Mouse (Mus musculus) v-Abl transformed pro-B cells (cell line): ENCODE data around the gene Stoml2.

Source experiments
- in situ Hi-C, 2 experiments: fragments of 400-800 bp; cut with MboI; formaldehyde crosslinking; loops; one replicate each; pipeline ENCODE4 v1.15.1; 2025; ENCODE audit not compliant: unreplicated experiment in 2 of 2

Stoml2 gene

GRCm38 (mm10) chr4:43031237-43031995, at the start of gene Stoml2:
TSS of gene Stoml2 (minus strand) at chr4:43031710.
- in situ Hi-C loops = no loop called here

GRCm38 (mm10) chr4:43078071-43078718, 46.7 kb upstream of the Stoml2 start:
- in situ Hi-C loops = loop anchor here in 1 of 2 experiments (10.0 kb wide), 1 partner anchor 777 kb away; the partner anchor contains the start of gene Olfr155

- in situ Hi-C loops = loop anchor here (10.0 to 25.0 kb wide), 2 partner anchors 637 to 780 kb away; partner anchors contain the start of genes Olfr155 (in 1 of the 2), Olfr70 (in 1 of the 2) and Olfr71 (in 1 of the 2)
Measured at GRCm38 (mm10) chr4:43074923-43075322, 43.4 kb upstream of the Stoml2 start.

GRCm38 (mm10) chr4:43065471-43065870, 34.0 kb upstream of the Stoml2 start:
- in situ Hi-C loops = loop anchor here in 1 of 2 experiments (25.0 kb wide), 1 partner anchor 647 kb away; the partner anchor contains the start of genes Olfr70 and Olfr71

- in situ Hi-C loops = loop anchor here in 1 of 2 experiments (25.0 kb wide), 1 partner anchor 652 kb away; the partner anchor contains the start of genes Olfr70 and Olfr71
Measured at GRCm38 (mm10) chr4:43060286-43060685, 28.8 kb upstream of the Stoml2 start.

- in situ Hi-C loops = loop anchor here in 1 of 2 experiments (25.0 kb wide), 1 partner anchor 653 kb away; the partner anchor contains the start of genes Olfr70 and Olfr71
Measured at GRCm38 (mm10) chr4:43059697-43060096, 28.2 kb upstream of the Stoml2 start.

GRCm38 (mm10) chr4:43058753-43059654, 27.5 kb upstream of the Stoml2 start, which contains the start of gene Unc13b:
TSS of gene Unc13b (plus strand) at chr4:43058953.
- in situ Hi-C loops = loop anchor here in 1 of 2 experiments (25.0 kb wide), 1 partner anchor 653 kb away; the partner anchor contains the start of genes Olfr70 and Olfr71

- in situ Hi-C loops = loop anchor here in 1 of 2 experiments (25.0 kb wide), 1 partner anchor 654 kb away; the partner anchor contains the start of genes Olfr70 and Olfr71
Measured at GRCm38 (mm10) chr4:43058392-43058752, 26.9 kb upstream of the Stoml2 start.

GRCm38 (mm10) chr4:43057654-43058053, 26.1 kb upstream of the Stoml2 start:
- in situ Hi-C loops = loop anchor here in 1 of 2 experiments (25.0 kb wide), 1 partner anchor 655 kb away; the partner anchor contains the start of genes Olfr70 and Olfr71

GRCm38 (mm10) chr4:43052627-43053026, 21.1 kb upstream of the Stoml2 start:
- in situ Hi-C loops = loop anchor here in 1 of 2 experiments (25.0 kb wide), 1 partner anchor 660 kb away; the partner anchor contains the start of genes Olfr70 and Olfr71

- in situ Hi-C loops = loop anchor here (5.0 to 10.0 kb wide), 3 partner anchors 370 to 658 kb away; partner anchors contain the start of genes Creb3 (in 1 of the 2), Olfr70 (in 1 of the 2) and Tln1 (in 1 of the 2)
Measured at GRCm38 (mm10) chr4:43047231-43047630, 15.7 kb upstream of the Stoml2 start.

GRCm38 (mm10) chr4:43046607-43047006, 15.1 kb upstream of the Stoml2 start:
- in situ Hi-C loops = loop anchor here (5.0 to 10.0 kb wide), 3 partner anchors 371 to 658 kb away; partner anchors contain the start of genes Creb3 (in 1 of the 2), Olfr70 (in 1 of the 2) and Tln1 (in 1 of the 2)

- in situ Hi-C loops = loop anchor here (5.0 to 10.0 kb wide), 3 partner anchors 372 to 659 kb away; partner anchors contain the start of genes Creb3 (in 1 of the 2), Olfr70 (in 1 of the 2) and Tln1 (in 1 of the 2)
Measured at GRCm38 (mm10) chr4:43045659-43046302, 14.3 kb upstream of the Stoml2 start, which contains the start of gene Fam214b. TSS of gene Fam214b (minus strand) at chr4:43046220.

- in situ Hi-C loops = loop anchor here (5.0 to 10.0 kb wide), 3 partner anchors 372 to 660 kb away; partner anchors contain the start of genes Creb3 (in 1 of the 2), Olfr70 (in 1 of the 2) and Tln1 (in 1 of the 2)
Measured at GRCm38 (mm10) chr4:43045285-43045658, 13.8 kb upstream of the Stoml2 start.

- in situ Hi-C loops = loop anchor here (5.0 to 10.0 kb wide), 4 partner anchors 373 to 660 kb away; partner anchors contain the start of genes Creb3 (in 2 of the 2), Tln1 (in 2 of the 2) and Olfr70 (in 1 of the 2)
Measured at GRCm38 (mm10) chr4:43044673-43045072, 13.2 kb upstream of the Stoml2 start.

GRCm38 (mm10) chr4:43043644-43044357, 12.3 kb upstream of the Stoml2 start:
- in situ Hi-C loops = loop anchor here (5.0 to 10.0 kb wide), 3 partner anchors 518 to 661 kb away; partner anchors contain the start of genes Creb3 (in 2 of the 2), Tln1 (in 2 of the 2) and Olfr70 (in 1 of the 2)

GRCm38 (mm10) chr4:43040881-43041547, 9.5 kb upstream of the Stoml2 start:
- in situ Hi-C loops = loop anchor here (5.0 to 10.0 kb wide), 3 partner anchors 521 to 664 kb away; partner anchors contain the start of genes Creb3 (in 2 of the 2), Tln1 (in 2 of the 2) and Olfr70 (in 1 of the 2)
